Mouse (Mus musculus): Measurements from ENCODE around the gene Copz1.

DNA sequence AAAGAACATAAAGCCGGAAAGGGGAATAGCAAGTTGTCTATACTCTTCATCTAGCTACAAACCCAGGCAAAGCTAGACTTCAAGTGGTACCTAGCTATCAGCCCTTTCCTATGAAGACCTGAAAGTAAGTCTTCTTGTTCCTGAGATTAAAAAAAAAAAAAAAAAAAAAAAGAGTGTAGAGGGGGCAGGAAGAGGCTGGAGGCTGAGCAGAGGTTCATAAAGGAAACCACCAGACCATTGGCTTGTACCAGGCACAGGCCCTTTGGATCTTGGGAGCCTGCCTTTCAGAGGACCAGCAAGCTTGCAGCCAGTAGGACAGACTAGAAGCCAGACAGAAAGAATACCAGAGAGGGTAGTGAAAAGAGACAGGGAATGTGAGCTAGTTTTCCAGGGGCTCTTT, 19.2 kb upstream of the Copz1 start:
- TF ChIP-seq CTCF (IDR thresholded peaks at IDR 0.05): no peak
- TF ChIP-seq EP300 (IDR thresholded peaks at IDR 0.05): no peak

Data from lung, postnatal 0 days (tissue).